Mouse (Mus musculus) cerebellum, postnatal 10 days (tissue): ENCODE results near the gene Papolg.
"Not testable (repeated sequence)": the region's sequence is repeated elsewhere in the genome, so short reads cannot be mapped to it uniquely, and the experiment has no call there.

Source experiments
- DNase-seq, 2 experiments: peaks; one replicate each; pipeline ENCODE4 v3.0.0; 2021; ENCODE audit warnings: mixed read lengths in 2 of 2

Gene Papolg

DNA sequence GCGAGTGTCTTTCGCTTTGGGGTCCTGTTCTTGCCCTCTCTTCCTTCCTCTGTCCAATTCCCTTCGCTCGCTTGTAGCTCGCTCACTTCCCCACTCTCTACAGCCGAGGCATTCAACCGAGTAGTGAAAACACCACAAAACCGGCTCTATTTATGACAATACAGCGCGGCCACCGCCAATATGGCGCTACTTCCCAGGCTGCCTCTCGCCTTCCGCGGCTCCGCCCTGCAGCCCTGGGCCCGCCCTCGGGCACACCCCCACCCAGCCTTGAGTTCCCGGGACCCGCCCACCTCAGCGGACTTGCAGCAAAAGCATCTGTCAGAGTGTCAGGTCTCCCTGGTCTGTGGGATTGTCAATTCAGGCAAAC lies at the start of gene Papolg:
Gene Papolg (minus strand): TSS at position 194 of the 367 bp plus-strand sequence.
- peak; percentile 92 to 96 for DNase-seq

DNA sequence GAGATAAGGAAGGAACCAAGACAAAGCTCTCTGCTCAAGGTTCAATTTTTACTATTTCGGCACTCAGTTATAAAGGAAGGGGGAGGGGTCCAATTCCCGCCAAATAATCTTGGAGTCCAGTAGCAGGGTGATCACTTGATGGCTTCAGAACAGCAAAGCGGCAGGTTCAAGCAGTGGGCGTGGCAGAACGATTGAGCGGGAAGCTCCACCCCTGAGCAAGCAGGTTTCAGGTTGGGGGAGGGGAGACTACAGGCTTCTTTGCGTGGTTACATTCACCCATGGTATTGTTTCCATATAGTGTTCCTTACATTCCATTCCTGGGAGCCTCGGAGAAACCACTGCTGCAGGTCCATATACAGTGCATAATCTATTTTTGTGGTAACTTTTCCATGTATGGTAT lies 33.1 kb upstream of the Papolg start:
- not testable (repeated sequence) for DNase-seq

DNA sequence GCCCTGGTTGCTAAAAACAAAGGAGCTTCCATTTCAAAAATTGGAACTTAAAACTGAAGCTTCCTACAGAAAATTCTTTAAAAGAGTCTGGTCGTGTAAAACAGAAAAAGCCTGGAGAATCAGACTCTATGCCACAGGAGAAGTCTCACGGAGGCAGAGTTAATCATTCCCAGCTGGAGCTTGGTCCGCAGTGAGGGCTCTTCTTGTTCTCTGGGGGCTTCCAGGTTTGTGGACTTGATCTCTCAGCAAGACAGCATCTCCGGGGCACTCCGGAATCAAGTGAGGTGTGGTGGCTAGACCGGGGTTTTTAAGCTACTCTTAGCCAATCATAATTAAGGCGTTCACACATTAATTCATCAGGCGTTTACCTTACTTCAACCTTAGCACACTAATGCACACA lies 32.6 kb upstream of the Papolg start:
- DNase-seq, result no peak

DNA sequence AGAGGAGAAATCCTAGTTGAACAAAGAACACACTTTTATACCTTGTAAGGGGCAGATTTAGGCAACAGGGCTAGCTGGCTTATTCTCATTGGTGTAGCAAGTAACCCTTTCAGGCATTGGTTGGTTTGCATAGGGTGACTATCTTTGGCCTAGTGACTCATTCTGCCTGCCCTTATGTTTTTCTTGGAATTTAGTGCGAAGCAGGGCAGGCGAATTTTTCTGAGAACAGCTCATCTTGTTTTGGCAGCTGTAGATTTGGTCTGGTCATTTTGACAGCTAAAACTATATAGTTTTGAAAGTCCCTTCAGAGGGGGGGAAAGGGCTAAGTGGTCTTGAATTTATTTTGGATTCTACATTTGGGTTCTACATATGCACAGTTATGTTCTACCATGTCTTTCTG lies 18.8 kb upstream of the Papolg start:
- DNase-seq, result not testable (repeated sequence)

DNA sequence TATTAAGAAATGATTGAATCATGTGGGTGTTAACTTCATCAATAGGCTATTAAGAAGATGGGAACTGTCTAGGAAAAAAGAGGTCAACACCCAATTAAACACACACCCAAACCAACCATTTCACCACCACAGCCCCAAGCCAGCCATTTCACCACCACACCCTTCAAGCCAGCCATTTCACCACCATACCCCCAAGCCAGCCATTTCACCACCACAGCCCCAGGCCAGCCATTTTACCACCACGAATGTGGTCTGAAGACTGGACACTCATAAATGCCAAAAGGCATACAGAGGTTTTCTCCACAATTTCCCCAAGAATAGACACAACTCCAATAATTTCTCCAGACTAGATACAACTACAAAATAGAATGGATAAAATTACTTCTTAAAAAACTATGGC lies 8.9 kb upstream of the Papolg start:
- DNase-seq, result no peak

DNA sequence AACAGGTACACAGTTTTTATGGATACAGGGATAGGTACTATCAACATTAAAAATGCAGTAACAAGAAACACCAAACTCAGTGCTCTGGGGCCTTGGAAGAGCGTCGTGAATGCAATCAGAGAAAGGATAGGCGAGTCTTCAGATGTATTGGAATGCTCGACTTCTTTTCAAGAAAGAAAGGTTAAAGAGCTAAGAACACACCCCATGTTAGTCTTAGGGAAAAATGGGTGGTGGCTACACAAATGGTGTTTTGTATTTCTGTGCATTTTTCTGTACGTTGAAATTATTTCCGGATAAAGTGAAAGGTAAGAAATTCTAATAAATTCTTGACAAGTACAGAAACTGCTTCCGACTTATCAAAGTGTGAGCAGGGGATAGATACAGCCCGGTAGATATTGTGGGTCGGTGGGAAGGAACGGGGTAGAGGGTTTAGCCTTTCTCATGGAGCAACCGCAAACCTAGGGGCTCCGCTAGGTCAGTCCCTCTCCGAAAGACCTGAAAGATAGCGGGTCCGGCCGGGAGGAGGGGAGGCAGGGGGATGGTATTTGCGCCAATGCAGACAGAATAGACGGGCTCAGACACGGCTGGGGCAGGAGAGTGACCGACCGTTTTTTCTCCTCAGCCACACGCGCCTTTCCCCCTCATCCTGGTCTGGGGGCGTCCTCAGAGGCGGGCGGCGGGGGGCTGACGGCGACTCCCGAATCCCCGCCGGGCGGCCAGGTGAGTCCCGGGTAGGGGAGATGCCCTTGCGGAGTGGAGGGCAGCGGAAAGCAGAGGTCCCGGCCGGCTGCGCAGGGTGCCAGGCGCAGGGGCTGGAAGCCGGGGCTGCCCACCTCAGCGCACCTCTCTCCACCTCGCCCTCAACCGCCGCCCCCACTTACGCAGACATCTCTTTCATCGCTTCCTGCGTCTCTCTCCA lies 653 bp downstream of the Papolg start:
- DNase-seq, result peak in 1 of 2 experiments; percentile 60

DNA sequence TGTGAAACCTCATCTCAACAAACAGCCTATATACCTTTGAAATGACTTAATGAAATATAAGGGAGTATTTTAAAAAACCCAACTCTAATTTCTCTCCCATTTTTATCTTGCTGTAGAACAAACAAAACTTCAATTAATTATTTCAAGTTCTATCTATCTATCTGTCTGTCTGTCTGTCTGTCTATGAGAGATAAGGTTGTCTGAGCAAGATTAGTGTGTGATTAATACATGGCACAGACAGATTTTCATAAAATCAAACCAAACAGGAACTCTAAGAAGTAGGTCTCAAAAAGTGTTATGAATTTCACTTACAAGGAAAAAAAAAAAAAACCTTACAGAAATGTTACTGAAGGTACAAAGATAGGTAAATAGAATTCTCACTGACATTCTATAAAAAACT lies 1.5 kb downstream of the Papolg start:
- no peak for DNase-seq

DNA sequence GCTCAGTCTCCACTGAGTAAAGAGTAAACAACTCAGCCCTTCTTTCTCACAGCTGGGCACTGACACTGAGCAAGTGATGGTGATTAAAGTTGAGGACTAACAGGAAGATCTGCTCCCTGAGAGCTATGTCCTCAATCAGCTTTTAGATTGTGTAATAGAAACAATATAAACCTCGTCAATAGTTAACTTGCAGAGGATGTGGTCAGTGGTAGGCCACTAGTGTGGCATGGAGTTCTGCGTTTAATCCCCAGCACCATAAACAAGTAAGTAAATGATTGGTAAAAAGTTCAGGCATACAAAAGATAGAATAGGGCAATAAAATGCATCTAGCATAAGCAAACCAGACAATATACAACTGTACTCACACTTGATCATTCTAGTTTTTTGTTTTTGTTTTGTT lies 30.7 kb downstream of the Papolg start:
- DNase-seq, result no peak

DNA sequence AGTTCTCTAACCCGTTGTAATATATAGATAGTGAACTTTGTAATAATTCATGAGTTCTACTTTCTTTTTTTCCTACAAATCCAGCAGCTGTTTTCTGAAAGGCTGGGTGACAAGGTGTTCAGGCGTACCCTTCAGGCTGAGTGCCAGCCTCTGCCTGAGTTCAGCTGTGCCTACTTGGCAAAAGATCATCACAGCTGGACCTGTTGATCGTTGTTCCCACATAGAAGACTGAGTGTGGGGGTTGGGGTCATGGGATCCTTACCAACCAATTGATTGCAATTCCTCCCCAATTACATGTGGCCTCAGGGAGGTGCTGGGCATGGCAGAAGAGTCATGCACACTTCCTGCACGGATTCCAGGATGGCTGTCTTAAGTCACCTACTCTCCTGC lies 38.3 kb downstream of the Papolg start:
- DNase-seq, result peak; percentile 28 to 32

DNA sequence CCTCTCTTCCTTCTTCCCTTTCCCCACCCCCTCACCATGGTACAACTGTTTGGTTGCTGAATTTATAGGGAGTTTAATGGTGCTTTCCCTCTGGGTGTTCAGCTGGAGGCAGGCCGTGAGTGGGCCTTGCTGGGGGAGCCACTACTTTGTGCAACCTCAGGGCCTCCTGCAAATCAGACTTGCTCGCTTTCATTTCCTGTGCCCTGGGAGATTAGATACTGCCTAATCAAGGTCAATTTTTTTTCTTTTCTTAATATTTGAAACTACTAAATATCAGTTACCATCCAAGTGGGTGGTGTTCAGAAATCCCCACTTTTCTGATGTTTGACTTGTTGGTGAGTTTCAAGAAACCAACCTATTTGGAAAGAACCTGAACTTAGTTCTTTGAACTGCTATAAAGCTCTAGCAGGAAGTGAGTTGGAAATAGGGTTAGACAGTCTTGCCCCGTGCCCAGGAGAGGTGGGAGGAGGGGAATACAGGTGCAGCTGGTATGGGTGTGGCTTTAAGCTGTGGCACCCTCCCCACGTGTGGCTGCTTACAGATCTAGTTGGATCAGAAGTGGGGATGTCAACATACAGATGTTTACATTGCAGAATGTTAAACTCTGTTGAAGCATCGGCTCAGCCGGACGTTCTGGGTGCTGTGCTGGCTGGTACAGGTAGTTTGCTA lies 38.9 kb downstream of the Papolg start:
- DNase-seq, result no peak

DNA sequence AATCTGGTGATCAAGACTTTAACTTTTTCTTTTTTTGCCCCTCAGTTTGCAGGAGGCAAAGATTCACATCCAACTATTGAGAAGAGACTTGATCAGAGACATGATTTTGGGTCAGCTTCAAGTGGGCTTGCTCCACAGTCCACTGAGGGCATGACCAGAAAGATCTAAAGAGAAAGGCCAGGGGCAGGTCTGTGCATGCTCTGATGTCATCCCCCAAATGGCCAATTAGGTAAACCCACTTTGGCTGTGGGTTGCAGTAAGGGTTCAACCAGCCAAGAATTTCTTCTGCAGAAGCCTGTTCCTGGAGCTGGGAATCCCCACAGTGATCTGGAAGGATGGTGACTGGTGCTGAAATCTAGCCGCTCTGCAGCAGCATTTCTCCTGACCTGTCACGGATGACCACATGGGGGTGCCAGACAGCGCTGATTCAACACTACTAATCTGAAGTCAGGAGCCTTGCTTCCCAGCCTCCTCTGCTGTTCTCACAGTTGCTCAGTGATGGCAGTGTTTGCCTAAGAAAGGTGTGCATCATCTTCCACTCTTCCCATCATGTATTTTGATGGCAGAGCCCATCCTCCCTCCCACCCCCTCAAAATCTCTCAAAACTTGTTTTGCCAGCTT lies 39.8 kb downstream of the Papolg start:
- DNase-seq, result peak; percentile 88 to 89

DNA sequence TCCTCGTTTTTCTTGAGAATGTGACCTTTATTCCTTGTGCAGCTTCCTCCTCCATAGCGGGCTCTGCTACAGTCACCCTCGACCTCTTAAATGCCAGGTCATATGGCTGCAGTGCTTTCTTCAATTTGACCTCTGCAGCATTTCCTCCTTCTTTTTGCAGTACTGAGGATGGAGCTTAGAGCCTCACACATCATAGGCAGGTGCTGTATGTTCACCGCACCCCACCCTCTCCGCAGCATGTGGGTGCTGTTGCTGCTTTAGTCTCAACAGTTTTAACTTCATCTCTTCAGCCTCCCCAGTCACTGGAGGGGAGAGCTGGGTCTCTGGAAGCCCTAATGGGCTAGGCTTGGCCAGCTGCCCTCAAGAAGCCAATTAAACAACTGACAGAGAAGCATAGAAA lies 41.7 kb downstream of the Papolg start:
- no peak for DNase-seq

DNA sequence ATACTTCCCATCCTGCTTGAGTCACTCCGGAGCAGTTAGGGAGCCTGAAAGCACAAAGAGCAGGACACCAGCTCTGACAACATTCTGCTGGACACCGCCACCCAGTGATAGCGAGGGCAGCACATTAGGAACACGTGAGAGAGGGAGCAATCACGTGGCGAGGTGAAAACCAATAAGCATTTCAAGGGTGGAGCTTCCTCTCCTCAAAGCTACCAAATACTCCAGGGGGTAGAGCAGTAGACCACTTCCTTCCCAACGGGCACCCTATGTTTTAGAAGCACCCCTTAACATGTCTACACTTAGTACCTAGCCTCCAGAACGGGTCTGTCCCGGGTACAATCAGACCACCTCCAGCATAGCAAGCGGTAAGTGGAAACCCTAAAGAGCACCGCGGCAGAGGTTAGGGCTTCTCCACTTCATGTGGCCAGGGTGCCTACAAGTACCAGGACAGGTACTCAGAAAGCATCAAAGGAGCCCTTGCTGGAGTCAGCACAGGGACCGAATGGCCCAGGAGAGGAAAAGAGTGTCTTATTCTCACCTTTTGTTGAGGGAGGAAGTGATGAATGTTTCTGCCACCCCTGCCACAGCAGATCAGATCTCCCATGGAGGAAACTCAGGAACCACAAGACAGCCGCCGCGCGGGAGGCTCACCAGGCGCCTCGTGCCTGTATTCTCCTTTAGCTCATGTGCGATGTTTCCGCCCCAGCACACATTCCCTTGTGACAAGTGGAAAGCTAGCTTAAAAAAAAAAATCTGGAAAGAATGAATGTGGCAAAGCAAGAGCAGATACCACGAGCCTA lies 48.8 kb downstream of the Papolg start:
- no peak for DNase-seq

DNA sequence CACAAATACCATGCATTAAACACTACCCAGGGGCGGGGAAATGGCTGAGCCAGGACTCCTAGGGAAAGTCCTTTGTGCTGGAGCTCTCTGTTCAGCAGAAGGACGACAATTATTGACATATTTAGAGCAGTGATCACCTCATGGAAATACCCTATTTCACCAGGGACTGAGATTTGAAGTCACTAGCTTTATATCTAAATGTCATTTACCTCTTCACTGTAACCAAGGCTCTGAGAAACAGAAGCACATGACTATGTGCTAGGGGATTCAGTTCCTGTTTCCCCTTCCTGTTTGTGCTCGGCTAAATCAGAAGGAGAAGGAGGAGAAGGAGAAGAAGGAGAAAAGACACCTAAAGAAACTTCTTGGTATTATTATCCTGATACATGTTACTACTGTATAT lies 71.8 kb downstream of the Papolg start:
- DNase-seq, result no peak

DNA sequence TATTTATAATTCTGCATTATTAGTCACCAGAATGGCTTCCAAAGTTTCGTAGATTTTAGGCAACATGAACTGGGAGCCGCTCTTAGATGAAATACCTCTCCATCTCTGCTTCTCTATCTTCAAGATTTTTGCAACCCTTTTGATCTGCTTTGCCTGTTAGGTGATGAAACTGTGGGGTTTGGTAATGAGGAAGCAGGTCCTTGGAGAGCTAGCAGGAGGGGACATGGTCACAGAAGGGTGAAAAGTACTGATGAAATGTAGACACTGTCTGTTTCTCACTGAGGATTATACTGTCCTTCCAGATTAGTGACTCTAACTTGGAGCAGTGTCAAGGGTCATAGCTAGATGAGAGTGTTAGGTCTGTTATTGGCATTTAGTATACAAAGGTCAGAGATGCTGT lies 73.4 kb downstream of the Papolg start:
- no peak for DNase-seq

DNA sequence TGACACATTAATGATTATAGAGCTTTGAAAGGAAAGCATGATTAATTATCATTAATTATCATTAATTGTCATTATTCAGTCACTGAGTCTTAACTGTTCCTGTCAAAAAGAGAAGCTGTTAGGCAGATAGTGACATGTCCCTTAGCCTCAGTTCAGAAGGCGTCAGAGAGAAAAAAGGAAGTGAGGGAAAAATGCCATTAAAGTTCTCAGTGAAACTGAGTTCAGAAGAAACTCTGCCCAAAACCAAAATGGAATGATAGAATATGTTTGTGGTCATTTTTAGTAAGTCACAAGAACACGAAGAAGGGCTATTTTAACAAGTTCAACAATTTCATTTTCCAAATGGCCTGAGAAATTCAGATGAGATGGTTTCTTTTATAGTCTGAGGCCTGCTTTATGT lies 74.1 kb downstream of the Papolg start:
- no peak for DNase-seq

DNA sequence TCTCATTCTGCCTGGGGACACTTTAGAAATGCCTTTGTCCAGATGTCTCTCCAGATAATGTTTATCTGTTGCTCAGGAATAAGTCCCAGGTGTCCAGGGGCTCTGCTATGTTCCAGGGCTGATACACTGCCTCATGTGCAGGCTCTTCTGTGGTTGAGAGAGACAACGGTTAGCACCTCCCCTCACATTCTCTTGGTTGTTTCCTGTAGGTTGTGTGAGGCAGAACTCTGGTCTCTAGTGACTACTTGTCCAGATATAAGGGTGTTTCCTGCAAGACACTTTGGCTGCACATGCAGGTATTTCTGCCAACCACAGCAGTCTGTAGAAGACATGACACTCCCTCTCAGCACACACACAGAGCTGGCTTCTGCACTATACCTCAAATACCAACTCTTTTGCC lies 76.3 kb downstream of the Papolg start:
- DNase-seq, result no peak
